17 mouse cellular contexts compared by ENCODE assay signal in genomic region chr12:85607519-85608449, GRCm38 (mm10). TPM values are rescaled to one million over a fixed set of nuclear protein-coding genes. Genes with fewer than 3 reads are reported as not detected.
DNase-seq lines count a peak whose midpoint lies in the region; ATAC-seq and TF ChIP-seq lines count a peak whose summit lies in the region.
"Had no signal": no experiment of that assay in that cellular context is flagged by ENCODE, and none has a peak within 500 bp of the region (broad histone marks: within the 10 kb centered on the region; RNA-seq: fewer than 3 reads in every experiment).

No protein-coding gene starts in this region.

- no peak overlapping the region for H3K4me3 ChIP-seq in heart, embryonic 12.5 days
- no peak overlapping the region for H3K4me3 ChIP-seq in liver, embryonic 16.5 days (ENCODE audit: low read depth, low read length)
- no peak overlapping the region for H3K4me3 ChIP-seq in liver, embryonic 12.5 days
- H3K4me3 ChIP-seq in cerebellum, adult 2 months (replicated peaks; ENCODE audit: insufficient read depth, low read depth, low read length), result no peak overlapping the region
- H3K4me3 ChIP-seq: embryonic facial prominence, embryonic 12.5 days; forebrain, embryonic 13.5 days; heart, adult 2 months; hindbrain, embryonic 13.5 days; liver, embryonic 13.5 days had no signal

- peaks cover 47% of the 10 kb centered on the region for H3K36me3 ChIP-seq in heart, embryonic 12.5 days
- H3K36me3 ChIP-seq in liver, embryonic 16.5 days (ENCODE audit: control insufficient read depth, insufficient read depth), result no peaks in the 10 kb centered on the region; the same call in 1 of the 2 replicates
- H3K36me3 ChIP-seq in liver, embryonic 12.5 days, result peaks cover 5% of the 10 kb centered on the region

- H3K9me3 ChIP-seq in heart, embryonic 12.5 days (replicated peaks), result no peaks in the 10 kb centered on the region
- H3K9me3 ChIP-seq in liver, embryonic 16.5 days (replicated peaks; ENCODE audit: control insufficient read depth, low read length), result no peaks in the 10 kb centered on the region
- no peaks in the 10 kb centered on the region for H3K9me3 ChIP-seq in liver, embryonic 12.5 days (replicated peaks)
- H3K9me3 ChIP-seq: embryonic facial prominence, embryonic 12.5 days; forebrain, embryonic 13.5 days; hindbrain, embryonic 13.5 days; liver, embryonic 13.5 days had no signal

- peaks cover 55% of the 10 kb centered on the region for H3K4me1 ChIP-seq in heart, embryonic 12.5 days (replicated peaks)
- H3K4me1 ChIP-seq in liver, embryonic 16.5 days (ENCODE audit: control insufficient read depth, low read depth, low read length), result no peaks in the 10 kb centered on the region; the same call in 1 of the 2 replicates
- H3K4me1 ChIP-seq in liver, embryonic 12.5 days, result peaks cover 7% of the 10 kb centered on the region
- peaks cover 37% of the 10 kb centered on the region for H3K4me1 ChIP-seq in cerebellum, adult 2 months (ENCODE audit: control insufficient read depth, insufficient read depth, low read length)

- peak overlapping the region; percentile 6; the same call in 1 of the 2 replicates for H3K9ac ChIP-seq in heart, embryonic 12.5 days
- no peak overlapping the region for H3K9ac ChIP-seq in liver, embryonic 16.5 days (ENCODE audit: low read depth, low read length)
- H3K9ac ChIP-seq in liver, embryonic 12.5 days, result no peak overlapping the region
- H3K9ac ChIP-seq: embryonic facial prominence, embryonic 12.5 days; forebrain, embryonic 13.5 days; hindbrain, embryonic 13.5 days; liver, embryonic 13.5 days had no signal

- H3K27me3 ChIP-seq in heart, embryonic 12.5 days (replicated peaks), result no peaks in the 10 kb centered on the region
- H3K27me3 ChIP-seq in liver, embryonic 16.5 days (ENCODE audit: control insufficient read depth, insufficient read depth, low read depth, low read length), result no peaks in the 10 kb centered on the region
- H3K27me3 ChIP-seq in liver, embryonic 12.5 days (replicated peaks), result peaks cover 12% of the 10 kb centered on the region
- H3K27me3 ChIP-seq in cerebellum, adult 2 months (ENCODE audit: control insufficient read depth, insufficient read depth, low read length), result no peaks in the 10 kb centered on the region
- H3K27me3 ChIP-seq: embryonic facial prominence, embryonic 12.5 days; forebrain, embryonic 13.5 days; hindbrain, embryonic 13.5 days had no signal

- no peak for ATAC-seq in heart, embryonic 12.5 days (ENCODE audit: insufficient number of reproducible peaks, low FRiP score)
- ATAC-seq in liver, embryonic 16.5 days (ENCODE audit: low read depth), result 0 out of 2 replicates have a peak, but pooled peaks have one; percentile 27
- ATAC-seq in liver, embryonic 12.5 days, result no peak
- ATAC-seq in megakaryocyte progenitor cell, adult 5-6 weeks (replicated peaks; ENCODE audit: poor library complexity), result peak; percentile 29; the same call in 1 of the 2 replicates
- ATAC-seq: activated CD4-positive, CD25-positive, alpha-beta regulatory T cell, adult 4 months; forebrain, embryonic 13.5 days had no signal

- 69% methylated on average over 14 of the region's 14 CpGs for WGBS in heart, embryonic 12.5 days
- WGBS in liver, embryonic 16.5 days (ENCODE audit: insufficient replicate concordance), result 56% methylated on average over 14 of the region's 14 CpGs
- WGBS in liver, embryonic 12.5 days (ENCODE audit: insufficient replicate concordance), result 61% methylated on average over 14 of the region's 14 CpGs
- WGBS in cerebellum, adult 2 months, result 28% methylated on average over 14 of the region's 14 CpGs

- no peak for TF ChIP-seq POLR2A in cerebellum, adult 2 months (IDR thresholded peaks at IDR 0.05; ENCODE audit: borderline replicate concordance, insufficient read depth, low read length)

- no peak for DNase-seq in heart, adult 8-10 months (ENCODE audit: low spot score)
- DNase-seq in cerebellum, adult 2 months, result peak; percentile 63 to 79
- no peak for DNase-seq in retina, postnatal 1 day
- DNase-seq in c-Kit-positive CD71-positive TER-119-positive erythroid progenitor cells, embryonic 14.5 days (ENCODE audit: low spot score), result no peak
- DNase-seq: layer of hippocampus, postnatal 36 days; liver, embryonic 13.5 days had no signal

- H3K4me2 ChIP-seq in heart, embryonic 12.5 days, result no peak overlapping the region
- H3K4me2 ChIP-seq in liver, embryonic 16.5 days (ENCODE audit: low read depth, low read length), result no peak overlapping the region
- H3K4me2 ChIP-seq in liver, embryonic 12.5 days, result no peak overlapping the region
- H3K4me2 ChIP-seq: embryonic facial prominence, embryonic 12.5 days; forebrain, embryonic 13.5 days; hindbrain, embryonic 13.5 days; liver, embryonic 13.5 days had no signal

- TF ChIP-seq CTCF in cerebellum, adult 2 months (IDR thresholded peaks at IDR 0.05; ENCODE audit: borderline replicate concordance, insufficient read depth, low read depth, low read length), result no peak

- H3K27ac ChIP-seq in heart, embryonic 12.5 days (ENCODE audit: poor library complexity, severe bottlenecking), result no peak overlapping the region
- no peak overlapping the region for H3K27ac ChIP-seq in liver, embryonic 16.5 days (ENCODE audit: low read length)
- no peak overlapping the region for H3K27ac ChIP-seq in liver, embryonic 12.5 days
- H3K27ac ChIP-seq in cerebellum, adult 2 months (ENCODE audit: insufficient read depth, low read length), result peak overlapping the region; percentile 20; the same call in 1 of the 2 replicates
- H3K27ac ChIP-seq: embryonic facial prominence, embryonic 12.5 days; forebrain, embryonic 13.5 days; heart, adult 2 months; hindbrain, embryonic 13.5 days; kidney, postnatal 0 days; liver, embryonic 13.5 days; macrophage had no signal

RNA-seq across cellular contexts. Expression of gene Jdp2, which starts 9.0 kb away (rescaled TPM):
- 0.56 and 0.90 TPM in 2 replicates for polyA plus RNA-seq in heart, embryonic 12.5 days (2016; fragmentation: Nextera tagmentation; extraction: Ambion mirVana)
- total RNA-seq in heart, adult 8-10 months (2022), result 1 to 10 TPM; 6.5 to 9.2 (median 7.9) TPM
- polyA plus RNA-seq in liver, embryonic 16.5 days (2015; fragmentation: Nextera tagmentation; extraction: Ambion mirVana), result 0.12 TPM in 1 of 2 replicates, not detected in the other
- polyA plus RNA-seq in liver, embryonic 12.5 days (2016; fragmentation: Nextera tagmentation; extraction: Ambion mirVana), result 0.17 and 0.25 TPM in 2 replicates
- polyA plus RNA-seq in cerebellum, adult 2 months (2012; rRNA removed), result 27.5 and 28.7 TPM in 2 replicates
- total RNA-seq in megakaryocyte progenitor cell, adult 5-6 weeks (2015), result 12.9 and 18.0 TPM in 2 replicates
- total RNA-seq in megakaryocyte progenitor cell, adult 5-6 weeks (2017), result 38.1 and 46.1 TPM in 2 replicates
- polyA plus RNA-seq: activated CD4-positive, CD25-positive, alpha-beta regulatory T cell, adult 4 months; forebrain, embryonic 13.5 days had no signal

Comparison
In these comparisons a context has a peak if more than half of its experiments do, and no peak if none do; other contexts are left out.
1. ATAC-seq: peak in liver, embryonic 16.5 days (single experiment) and megakaryocyte progenitor cell, adult 5-6 weeks (single experiment); none in heart, embryonic 12.5 days (single experiment) and liver, embryonic 12.5 days (single experiment).
2. DNase-seq: peak in cerebellum, adult 2 months (2 of 2); none in heart, adult 8-10 months (single experiment), retina, postnatal 1 day (single experiment) and c-Kit-positive CD71-positive TER-119-positive erythroid progenitor cells, embryonic 14.5 days (single experiment).
3. RNA of gene Jdp2, which starts 9.0 kb away (polyA plus RNA-seq): 27.5 to 28.7 TPM in cerebellum, adult 2 months; 0.56 to 0.90 TPM in heart, embryonic 12.5 days, 0.17 to 0.25 TPM in liver, embryonic 12.5 days and 0.12 TPM in liver, embryonic 16.5 days; every median in the first group is over 10 times any median in the second.